Mouse (Mus musculus): ENCODE measurements around the gene Spg7.
"Not testable (repeated sequence)": the region's sequence is repeated elsewhere in the genome, so short reads cannot be mapped to it uniquely, and the experiment has no call there.

Spg7 gene

GRCm38 (mm10) chr8:123062721-123063120 is at the start of gene Spg7:
Gene Spg7, plus strand, starts transcription at chr8:123062942.
- DNase-seq (ENCODE audit: low read depth, low spot score), result no peak

GRCm38 (mm10) chr8:123014429-123014828 is 48.3 kb upstream of the Spg7 start:
- DNase-seq (ENCODE audit: low read depth, low spot score), result no peak

- DNase-seq (ENCODE audit: low read depth, low spot score), result no peak
Observed at GRCm38 (mm10) chr8:123015074-123015473, 47.7 kb upstream of the Spg7 start.

- no peak for DNase-seq (ENCODE audit: low read depth, low spot score)
Observed at GRCm38 (mm10) chr8:123017143-123017542, 45.6 kb upstream of the Spg7 start.

- no peak for DNase-seq (ENCODE audit: low read depth, low spot score)
Observed at GRCm38 (mm10) chr8:123018484-123019164, 44.1 kb upstream of the Spg7 start.

GRCm38 (mm10) chr8:123020084-123020483 is 42.7 kb upstream of the Spg7 start:
- no peak for DNase-seq (ENCODE audit: low read depth, low spot score)

- no peak for DNase-seq (ENCODE audit: low read depth, low spot score)
Observed at GRCm38 (mm10) chr8:123020859-123021258, 41.9 kb upstream of the Spg7 start.

- DNase-seq (ENCODE audit: low read depth, low spot score), result peak; percentile 82
Observed at GRCm38 (mm10) chr8:123021259-123021658, 41.5 kb upstream of the Spg7 start.

- no peak for DNase-seq (ENCODE audit: low read depth, low spot score)
Observed at GRCm38 (mm10) chr8:123022727-123023126, 40.0 kb upstream of the Spg7 start.

- DNase-seq (ENCODE audit: low read depth, low spot score), result no peak
Observed at GRCm38 (mm10) chr8:123024226-123024625, 38.5 kb upstream of the Spg7 start.

GRCm38 (mm10) chr8:123025951-123026351 is 36.8 kb upstream of the Spg7 start:
- DNase-seq (ENCODE audit: low read depth, low spot score), result no peak

- DNase-seq (ENCODE audit: low read depth, low spot score), result no peak
Observed at GRCm38 (mm10) chr8:123027786-123028185, 35.0 kb upstream of the Spg7 start.

- not testable (repeated sequence) for DNase-seq (ENCODE audit: low read depth, low spot score)
Observed at GRCm38 (mm10) chr8:123030091-123030490, 32.7 kb upstream of the Spg7 start.

- no peak for DNase-seq (ENCODE audit: low read depth, low spot score)
Observed at GRCm38 (mm10) chr8:123031321-123031978, 31.3 kb upstream of the Spg7 start.

DNA sequence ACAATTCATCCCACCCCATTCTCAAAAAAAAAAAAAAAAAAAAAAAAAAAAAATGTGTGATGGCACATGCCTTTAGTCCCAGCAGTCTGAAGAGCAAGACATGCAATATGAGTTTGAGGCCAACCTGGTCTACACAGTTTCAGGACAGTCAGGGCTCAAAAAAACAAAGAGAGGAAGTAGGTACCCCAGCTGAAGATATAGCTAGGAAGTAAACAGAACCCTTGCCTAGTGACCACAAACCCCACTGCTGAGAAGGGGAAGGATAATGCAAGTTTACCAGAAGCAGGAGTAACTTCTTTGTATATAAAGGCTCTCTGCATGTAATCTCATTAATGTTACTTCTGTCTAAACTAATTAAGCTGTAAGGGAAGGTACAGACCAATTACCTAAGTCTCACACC is 30.0 kb upstream of the Spg7 start:
- no peak for DNase-seq (ENCODE audit: low read depth, low spot score)

DNA sequence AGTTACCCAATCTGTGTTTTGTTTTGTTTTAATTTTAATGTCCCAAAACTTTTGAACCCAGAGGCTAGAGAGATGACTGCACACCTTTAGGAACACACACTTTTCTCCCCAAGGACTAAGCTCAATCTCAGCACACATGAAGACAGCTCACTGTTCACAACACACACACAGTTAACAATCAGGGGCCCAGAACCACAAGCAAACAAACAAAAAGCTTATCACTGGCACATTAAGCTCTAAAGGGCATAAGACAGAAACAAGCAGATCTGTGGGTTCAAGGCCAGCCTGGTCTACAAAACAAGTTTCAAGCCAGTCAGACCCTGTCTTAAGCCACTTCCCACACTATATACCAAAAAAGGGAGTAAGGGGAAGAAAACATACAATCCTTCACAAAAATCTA is 29.3 kb upstream of the Spg7 start:
- DNase-seq (ENCODE audit: low read depth, low spot score), result no peak

DNA sequence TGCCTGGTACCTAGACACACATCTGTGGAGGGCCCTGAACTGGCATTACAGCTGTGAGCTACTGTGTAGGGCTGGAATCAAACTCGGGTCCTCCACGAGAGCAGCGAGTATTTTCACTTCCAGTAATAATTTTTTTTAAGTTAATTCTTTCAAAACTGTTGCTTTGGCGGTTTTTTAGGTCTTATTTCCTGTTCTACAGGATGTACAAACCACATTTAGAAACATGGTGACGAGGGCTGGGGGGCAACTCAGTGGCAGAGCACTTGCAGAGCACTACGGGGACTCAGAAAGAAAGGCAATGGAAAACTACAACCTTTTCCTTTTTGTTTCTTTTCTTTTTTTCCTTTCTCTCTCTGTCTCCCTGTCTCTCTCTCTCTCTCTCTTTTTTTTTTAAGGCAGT is 28.6 kb upstream of the Spg7 start:
- DNase-seq (ENCODE audit: low read depth, low spot score), result no peak

- DNase-seq (ENCODE audit: low read depth, low spot score), result peak; percentile 93
Observed at GRCm38 (mm10) chr8:123036956-123037355, 25.8 kb upstream of the Spg7 start.

GRCm38 (mm10) chr8:123037487-123037886 is 25.3 kb upstream of the Spg7 start:
- peak; percentile 79 for DNase-seq (ENCODE audit: low read depth, low spot score)

GRCm38 (mm10) chr8:123038351-123038750 is 24.4 kb upstream of the Spg7 start:
- DNase-seq (ENCODE audit: low read depth, low spot score), result no peak

DNA sequence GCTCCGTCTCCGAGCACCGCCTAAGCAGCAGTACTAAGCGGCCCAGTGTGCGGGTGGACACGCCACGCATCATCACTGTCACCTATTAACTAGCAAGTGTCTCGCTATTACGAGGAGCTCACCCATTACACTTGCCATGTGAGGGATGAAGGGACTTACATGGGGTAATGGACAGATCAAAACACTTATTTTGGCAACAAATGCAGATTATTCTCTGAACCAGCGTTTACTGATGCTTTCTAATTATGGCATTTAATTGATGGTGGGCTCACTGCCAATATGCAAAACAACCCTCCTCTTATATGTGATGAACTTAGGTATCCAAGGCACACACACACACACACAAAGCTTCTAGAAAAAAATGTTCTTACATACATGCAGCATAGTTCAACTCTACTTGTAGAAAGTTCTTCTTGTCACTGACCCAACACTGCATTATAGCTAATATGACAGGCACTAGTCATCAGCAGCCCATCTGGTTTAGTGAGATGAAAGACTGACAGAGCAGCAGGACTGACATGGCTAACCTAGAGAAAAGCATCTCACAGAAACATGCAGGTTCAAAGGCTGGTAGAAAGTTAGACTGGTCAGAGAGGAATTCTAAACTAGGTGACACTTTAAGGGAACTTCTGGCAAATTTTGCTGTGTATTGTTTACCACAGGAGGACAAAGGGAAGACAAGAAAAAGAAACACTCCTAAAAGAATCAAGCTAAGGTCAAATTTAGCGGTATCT is 23.2 kb upstream of the Spg7 start:
- no peak for DNase-seq (ENCODE audit: low read depth, low spot score)

DNA sequence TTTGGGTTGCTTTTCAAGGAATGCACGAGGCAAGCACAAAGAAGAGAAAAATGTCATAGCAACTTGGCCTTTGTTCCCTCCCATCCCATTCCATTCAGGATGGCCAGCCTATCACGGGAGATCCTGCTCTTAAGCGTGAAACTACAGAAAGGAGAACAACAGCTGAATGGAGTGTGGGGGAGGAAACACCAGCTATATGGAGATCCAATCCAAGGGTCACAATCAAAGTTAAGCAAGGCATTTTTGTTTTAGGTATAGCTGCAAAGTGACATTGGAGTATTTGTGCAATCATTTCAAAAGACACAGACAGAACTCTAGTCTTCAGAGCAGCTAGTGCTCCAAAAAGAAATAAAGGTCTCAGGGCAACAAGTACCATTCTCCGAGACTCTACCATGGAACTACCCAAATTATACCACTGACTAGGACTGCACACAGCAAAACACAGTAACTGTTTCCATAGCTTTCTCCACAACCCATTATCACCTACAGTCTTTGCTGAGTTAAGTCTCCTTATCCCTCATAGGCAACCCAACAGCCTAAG is 22.6 kb upstream of the Spg7 start:
- peak; percentile 83 for DNase-seq (ENCODE audit: low read depth, low spot score)
